Mouse (Mus musculus) limb, embryonic 12.5 days (tissue): ENCODE results near the gene Fcna. TPM values are rescaled to one million over a fixed set of nuclear protein-coding genes. Genes with fewer than 3 reads are reported as not detected.

ENCODE experiments used
- ATAC-seq: fragments of 200-750 bp; cut with Nextera tagmentation; 2 replicates; pipeline ENCODE4 v1.8.0; 2017; ENCODE audit warnings: low read depth, moderate TSS enrichment; ENCODE audit not compliant: insufficient number of reproducible peaks, insufficient read depth, low FRiP score, low TSS enrichment
- H3K27ac ChIP-seq: fragments of 300-500 bp; sonication (generic); 2 replicates; pipeline ENCODE4 v1.5.1; 2016; ENCODE audit warnings: mild to moderate bottlenecking, moderate library complexity
- H3K27me3 ChIP-seq: fragments of 300-500 bp; sonication (generic); 2 replicates; pipeline ENCODE4 v1.6.1; 2016; ENCODE audit warnings: mild to moderate bottlenecking, moderate library complexity
- H3K36me3 ChIP-seq: fragments of 300-500 bp; sonication (generic); 2 replicates; pipeline ENCODE4 v1.6.1; 2016; ENCODE audit warnings: mild to moderate bottlenecking, moderate library complexity
- H3K4me1 ChIP-seq: fragments of 300-500 bp; sonication (generic); replicated peaks from 2 replicates; pipeline ENCODE4 v1.6.1; 2016
- H3K4me2 ChIP-seq: fragments of 300-500 bp; sonication (generic); 2 replicates; pipeline ENCODE4 v1.6.1; 2016; ENCODE audit warnings: mild to moderate bottlenecking, moderate library complexity
- H3K4me3 ChIP-seq: fragments of 300-500 bp; sonication (generic); replicated peaks from 2 replicates; pipeline ENCODE4 v1.5.1; 2016; ENCODE audit warnings: mild to moderate bottlenecking
- H3K9ac ChIP-seq: fragments of 300-500 bp; sonication (generic); replicated peaks from 2 replicates; pipeline ENCODE4 v1.6.1; 2016; ENCODE audit warnings: mild to moderate bottlenecking, moderate library complexity
- H3K9me3 ChIP-seq: fragments of 300-500 bp; sonication (generic); 2 replicates; pipeline ENCODE4 v1.6.1; 2016; ENCODE audit warnings: mild to moderate bottlenecking, moderate library complexity
- WGBS: fragments of 180-500 bp; shearing (Covaris S2); methylation state at CpG from one replicate; pipeline ENCODE4 v1.1.7; 2016; 5-methylcytosine and 5-hydroxymethylcytosine counted together
- polyA plus RNA-seq: library from polyadenylated mRNA; unstranded; fragments of >200 nt; fragmentation: Nextera tagmentation; extraction: Ambion mirVana; gene quantifications from 2 replicates; pipeline ENCODE4 v1.2.1, GENCODE M21; 2016

Gene Fcna
- polyA plus RNA-seq, 1 experiment from 2014 or later, result 0.40 TPM

- Histone ChIP-seq H3K4me2 (peak overlapping the region; percentile 53), H3K4me1 (peaks cover 71% of the 10 kb centered on the region), H3K4me3 (peak overlapping the region; percentile 33), H3K9me3 (no peaks in the 10 kb centered on the region), H3K27ac (no peak overlapping the region), H3K9ac (no peak overlapping the region; the same call in 1 of the 2 replicates), H3K27me3 (peaks cover 57% of the 10 kb centered on the region), H3K36me3 (peaks cover 12% of the 10 kb centered on the region; the same call in 1 of the 2 replicates)
- 14% methylated on average over 92 of the region's 92 CpGs for WGBS
- ATAC-seq, result no peak
These were observed 50.6 kb downstream of the Fcna start for GRCm38 (mm10) chr2:25576965-25577891.

- peak overlapping the region; percentile 95 for H3K4me2 ChIP-seq
- peaks cover 63% of the 10 kb centered on the region for H3K4me1 ChIP-seq
- peaks cover 56% of the 10 kb centered on the region for H3K27me3 ChIP-seq
- peak overlapping the region; percentile 58; the same call in 1 of the 2 replicates for H3K4me3 ChIP-seq
- ATAC-seq, result no peak
- 68% methylated on average over 16 of the region's 16 CpGs for WGBS
- H3K9ac ChIP-seq, result no peak overlapping the region
- peaks cover 21% of the 10 kb centered on the region for H3K36me3 ChIP-seq
- no peaks in the 10 kb centered on the region for H3K9me3 ChIP-seq
- no peak overlapping the region for H3K27ac ChIP-seq
These were observed 51.6 kb downstream of the Fcna start for GRCm38 (mm10) chr2:25576028-25576850.

- 15% methylated on average over 21 of the region's 21 CpGs for WGBS
- Histone ChIP-seq H3K36me3 (peaks cover 28% of the 10 kb centered on the region), H3K9me3 (no peaks in the 10 kb centered on the region), H3K4me1 (peaks cover 57% of the 10 kb centered on the region), H3K4me2 (peak overlapping the region; percentile 95), H3K27me3 (peaks cover 49% of the 10 kb centered on the region), H3K9ac (peak overlapping the region; percentile 61), H3K27ac (peak overlapping the region; percentile 89), H3K4me3 (peak overlapping the region; percentile 58)
- ATAC-seq, result no peak
These were observed 52.3 kb downstream of the Fcna start for GRCm38 (mm10) chr2:25575432-25576027.

Other genes starting within 250 kb of the Fcna start
- gene Entpd2, start 232.2 kb downstream of the Fcna start, polyA plus RNA-seq, result 0.15 and 0.31 TPM in 2 replicates
- 10.9 and 12.6 TPM in 2 replicates for gene Npdc1, start 228.7 kb downstream of the Fcna start, polyA plus RNA-seq
- gene Fut7, start 204.8 kb downstream of the Fcna start, polyA plus RNA-seq, result not detected in 2 replicates
- 3.5 and 5.3 TPM in 2 replicates for gene Abca2, start 199.3 kb downstream of the Fcna start, polyA plus RNA-seq
- gene Clic3, start 171.2 kb downstream of the Fcna start, polyA plus RNA-seq, result 0.68 and 1.0 TPM in 2 replicates
- 23.2 and 23.6 TPM in 2 replicates for gene Paxx, start 166.9 kb downstream of the Fcna start, polyA plus RNA-seq
- gene Ptgds, start 158.0 kb downstream of the Fcna start, polyA plus RNA-seq, result 0.35 and 0.50 TPM in 2 replicates
- gene Lcn12, start 134.1 kb downstream of the Fcna start, polyA plus RNA-seq, result not detected in 2 replicates
- 68.4 and 76.8 TPM in 2 replicates for gene Fbxw5, start 127.3 kb downstream of the Fcna start, polyA plus RNA-seq
- gene C8g, start 126.3 kb downstream of the Fcna start, polyA plus RNA-seq, result 4.0 and 6.1 TPM in 2 replicates
- gene Traf2, start 81.1 kb downstream of the Fcna start, polyA plus RNA-seq, result 36.9 and 39.2 TPM in 2 replicates
- 320 and 329 TPM in 2 replicates for gene Edf1, start 70.2 kb downstream of the Fcna start, polyA plus RNA-seq
- 2.3 and 3.0 TPM in 2 replicates for gene Mamdc4, start 53.2 kb downstream of the Fcna start, polyA plus RNA-seq
- gene Phpt1, start 52.8 kb downstream of the Fcna start, polyA plus RNA-seq, result 183 and 184 TPM in 2 replicates
- 0.08 and 0.23 TPM in 2 replicates for gene Ajm1, start 46.3 kb downstream of the Fcna start, polyA plus RNA-seq
- 81.3 and 83.0 TPM in 2 replicates for gene Rabl6, start 19.5 kb downstream of the Fcna start, polyA plus RNA-seq
- 0.18 and 0.27 TPM in 2 replicates for gene Ccdc183, start 10.4 kb downstream of the Fcna start, polyA plus RNA-seq
- 21.9 and 22.6 TPM in 2 replicates for gene Tmem141, start 6.0 kb downstream of the Fcna start, polyA plus RNA-seq
- 0.36 TPM in 1 of 2 replicates, not detected in the other for gene Lcn8, start 25.1 kb upstream of the Fcna start, polyA plus RNA-seq
- not detected in 2 replicates for gene Lcn5, start 29.9 kb upstream of the Fcna start, polyA plus RNA-seq
- not detected in 2 replicates for gene Lcn6, start 48.8 kb upstream of the Fcna start, polyA plus RNA-seq
- not detected in 2 replicates for gene Lcn10, start 54.7 kb upstream of the Fcna start, polyA plus RNA-seq
- not detected in 2 replicates for gene Obp2a, start 72.0 kb upstream of the Fcna start, polyA plus RNA-seq
- 91.2 and 91.3 TPM in 2 replicates for gene Bmyc, start 78.7 kb upstream of the Fcna start, polyA plus RNA-seq
- not detected in 2 replicates for gene Obp2b, start 109.0 kb upstream of the Fcna start, polyA plus RNA-seq
- gene Lcn3, start 137.5 kb upstream of the Fcna start, polyA plus RNA-seq, result not detected in 2 replicates
- gene Lcn11, start 149.0 kb upstream of the Fcna start, polyA plus RNA-seq, result not detected in 2 replicates
- gene Gm13539, start 154.2 kb upstream of the Fcna start, polyA plus RNA-seq, result not detected in 2 replicates
- not detected in 2 replicates for gene Glt6d1, start 187.8 kb upstream of the Fcna start, polyA plus RNA-seq
- gene Lcn9, start 195.1 kb upstream of the Fcna start, polyA plus RNA-seq, result not detected in 2 replicates
- gene Sohlh1, start 219.2 kb upstream of the Fcna start, polyA plus RNA-seq, result 0.16 TPM in 1 of 2 replicates, not detected in the other
- gene Kcnt1, start 235.7 kb upstream of the Fcna start, polyA plus RNA-seq, result 0.34 and 0.49 TPM in 2 replicates